Mouse (Mus musculus): ENCODE results near the gene Rab3a. TPM values are rescaled to one million over a fixed set of nuclear protein-coding genes. Genes with fewer than 3 reads are reported as not detected.
A peak's percentile ranks its signal among the peaks of the same experiment; 100 is the strongest.

Gene Rab3a
- total and polyA plus RNA-seq, 3 experiments, result 46.5 to 89.1 (median 48.0) TPM

DNA sequence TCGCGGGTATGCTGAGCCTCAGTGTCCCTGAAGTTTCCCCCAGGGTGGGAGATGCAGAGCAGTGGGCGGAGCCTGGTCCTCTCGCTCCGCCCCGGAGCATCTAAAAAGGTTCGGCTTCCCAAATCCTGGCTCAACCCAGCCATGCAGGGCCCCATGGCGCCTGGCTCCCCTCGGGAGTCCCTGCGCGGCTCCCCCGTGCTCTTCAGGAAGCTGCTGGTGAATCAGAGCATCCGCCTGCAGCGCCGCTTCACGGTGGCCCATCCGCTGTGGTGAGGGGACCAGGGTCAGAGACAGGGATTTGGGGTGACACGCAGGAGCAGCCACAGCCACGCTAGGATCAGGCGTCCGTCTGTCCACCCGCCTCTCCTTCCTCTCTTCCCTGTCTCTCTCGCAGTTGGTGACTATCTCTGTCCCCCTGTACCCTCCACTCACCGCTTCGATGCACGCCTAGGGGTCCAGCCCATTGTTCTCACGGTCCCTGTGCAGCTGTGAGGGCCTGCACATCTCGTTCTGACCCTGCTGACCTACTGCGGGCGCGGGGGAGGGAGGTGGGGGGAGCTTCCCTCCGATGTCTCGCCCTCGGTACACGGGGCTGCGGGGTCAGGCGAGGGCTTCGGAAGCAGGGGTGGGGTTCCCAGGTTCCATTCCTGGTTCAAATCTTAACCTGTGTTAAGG, 11.4 kb upstream of the Rab3a start:
- H3K27me3 ChIP-seq (ENCODE audit: control insufficient read depth, insufficient read depth, low read length), result no peaks in the 10 kb centered on the region
- H3K9ac ChIP-seq (ENCODE audit: low read depth, low read length), result peak overlapping the region; percentile 68
- peaks cover 11% of the 10 kb centered on the region for H3K4me1 ChIP-seq (ENCODE audit: control insufficient read depth, insufficient read depth, low read length)
- TF ChIP-seq POLR2A (IDR thresholded peaks at IDR 0.05; ENCODE audit: insufficient read depth, low read depth, low read length) (peak; percentile 71), CTCF (IDR thresholded peaks at IDR 0.05) (no peak), EP300 (IDR thresholded peaks at IDR 0.05; ENCODE audit: insufficient read depth, low read depth, low read length) (no peak; the same call in none of the 2 replicates)
- peak overlapping the region; percentile 57 for H3K4me3 ChIP-seq
- H3K79me2 ChIP-seq (replicated peaks; ENCODE audit: control insufficient read depth, insufficient read depth, low read length), result no peaks in the 10 kb centered on the region
- 21% methylated on average over 38 of the region's 38 CpGs for WGBS
- H3K27ac ChIP-seq, result peak overlapping the region; percentile 87
- peak; percentile 60 to 68 for DNase-seq
- intact Hi-C loops (cut with DNase I), result no loop called here
- no peaks in the 10 kb centered on the region for H3K36me3 ChIP-seq (ENCODE audit: control insufficient read depth, insufficient read depth, low read length)

- no peaks in the 10 kb centered on the region for H3K79me2 ChIP-seq (replicated peaks; ENCODE audit: control insufficient read depth, insufficient read depth, low read length)
- peak; percentile 80 to 86 for DNase-seq
- peaks cover 11% of the 10 kb centered on the region for H3K4me1 ChIP-seq (ENCODE audit: control insufficient read depth, insufficient read depth, low read length)
- 4% methylated on average over 48 of the region's 48 CpGs for WGBS
- H3K4me3 ChIP-seq, result peak overlapping the region; percentile 57
- peak overlapping the region; percentile 87 for H3K27ac ChIP-seq
- H3K9ac ChIP-seq (ENCODE audit: low read depth, low read length), result peak overlapping the region; percentile 68
- peak; percentile 81 for TF ChIP-seq POLR2A (IDR thresholded peaks at IDR 0.05; ENCODE audit: insufficient read depth, low read depth, low read length)
- TF ChIP-seq EP300 (IDR thresholded peaks at IDR 0.05; ENCODE audit: insufficient read depth, low read depth, low read length), result peak; percentile 68; the same call in 1 of the 2 replicates
- peak; percentile 43 for TF ChIP-seq CTCF (IDR thresholded peaks at IDR 0.05)
- no peaks in the 10 kb centered on the region for H3K36me3 ChIP-seq (ENCODE audit: control insufficient read depth, insufficient read depth, low read length)
- H3K27me3 ChIP-seq (ENCODE audit: control insufficient read depth, insufficient read depth, low read length), result no peaks in the 10 kb centered on the region
- intact Hi-C loops (cut with DNase I), result no loop called here
These were observed 10.6 kb upstream of the Rab3a start for GRCm38 (mm10) chr8:70743656-70744590.

- H3K9ac ChIP-seq (ENCODE audit: low read depth, low read length), result no peak overlapping the region
- H3K79me2 ChIP-seq (replicated peaks; ENCODE audit: control insufficient read depth, insufficient read depth, low read length), result no peaks in the 10 kb centered on the region
- H3K27me3 ChIP-seq (ENCODE audit: control insufficient read depth, insufficient read depth, low read length), result no peaks in the 10 kb centered on the region
- TF ChIP-seq EP300 (IDR thresholded peaks at IDR 0.05; ENCODE audit: insufficient read depth, low read depth, low read length), result no peak
- TF ChIP-seq POLR2A (IDR thresholded peaks at IDR 0.05; ENCODE audit: insufficient read depth, low read depth, low read length), result no peak
- TF ChIP-seq CTCF (IDR thresholded peaks at IDR 0.05), result no peak
- DNase-seq, result peak in 1 of 2 experiments; percentile 28
- 50% methylated on average over 11 of the region's 11 CpGs for WGBS
- intact Hi-C loops (cut with DNase I), result no loop called here
- peak overlapping the region; percentile 87; the same call in 1 of the 2 replicates for H3K27ac ChIP-seq
- H3K4me3 ChIP-seq, result no peak overlapping the region
- H3K36me3 ChIP-seq (ENCODE audit: control insufficient read depth, insufficient read depth, low read length), result no peaks in the 10 kb centered on the region
- peaks cover 11% of the 10 kb centered on the region for H3K4me1 ChIP-seq (ENCODE audit: control insufficient read depth, insufficient read depth, low read length)
These were observed 9.7 kb upstream of the Rab3a start for GRCm38 (mm10) chr8:70744806-70745205.

DNA sequence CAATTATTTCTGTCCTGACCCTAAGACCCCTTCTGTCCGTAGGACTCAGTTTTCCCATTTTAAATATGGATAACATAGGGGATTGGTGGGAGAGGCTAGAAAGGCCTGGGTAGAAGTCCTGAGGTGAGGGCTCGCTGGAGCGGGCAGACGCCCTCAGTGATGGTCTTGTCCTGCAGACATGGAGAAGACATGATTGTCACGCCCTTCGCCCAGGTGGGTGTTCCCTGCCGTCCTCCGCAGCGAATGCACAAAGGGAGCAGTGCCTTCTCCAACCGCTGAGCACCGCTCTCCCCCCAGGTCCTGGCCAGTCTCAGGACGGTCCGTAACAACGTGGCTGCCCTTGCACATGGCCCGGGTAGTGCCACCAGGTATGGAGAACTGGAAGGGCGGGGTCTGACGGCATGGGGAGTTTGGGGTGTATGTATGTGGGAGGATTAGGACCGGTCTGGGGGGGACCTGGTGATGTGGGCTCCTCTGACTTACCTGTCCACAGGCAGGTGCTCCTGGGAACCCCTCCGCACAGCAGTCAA, 8.7 kb upstream of the Rab3a start:
- no peak for DNase-seq
- no peaks in the 10 kb centered on the region for H3K79me2 ChIP-seq (replicated peaks; ENCODE audit: control insufficient read depth, insufficient read depth, low read length)
- H3K27me3 ChIP-seq (ENCODE audit: control insufficient read depth, insufficient read depth, low read length), result no peaks in the 10 kb centered on the region
- no peak overlapping the region for H3K9ac ChIP-seq (ENCODE audit: low read depth, low read length)
- no peaks in the 10 kb centered on the region for H3K36me3 ChIP-seq (ENCODE audit: control insufficient read depth, insufficient read depth, low read length)
- 81% methylated on average over 19 of the region's 19 CpGs for WGBS
- H3K4me1 ChIP-seq (ENCODE audit: control insufficient read depth, insufficient read depth, low read length), result peaks cover 11% of the 10 kb centered on the region
- H3K27ac ChIP-seq, result no peak overlapping the region
- TF ChIP-seq EP300 (IDR thresholded peaks at IDR 0.05; ENCODE audit: insufficient read depth, low read depth, low read length), result no peak
- TF ChIP-seq CTCF (IDR thresholded peaks at IDR 0.05), result no peak
- TF ChIP-seq POLR2A (IDR thresholded peaks at IDR 0.05; ENCODE audit: insufficient read depth, low read depth, low read length), result no peak
- intact Hi-C loops (cut with DNase I), result no loop called here
- no peak overlapping the region for H3K4me3 ChIP-seq

GRCm38 (mm10) chr8:70746676-70747075, 7.8 kb upstream of the Rab3a start:
- H3K4me3 ChIP-seq, result no peak overlapping the region
- no peaks in the 10 kb centered on the region for H3K79me2 ChIP-seq (replicated peaks; ENCODE audit: control insufficient read depth, insufficient read depth, low read length)
- intact Hi-C loops (cut with DNase I), result no loop called here
- WGBS, result 82% methylated on average over 9 of the region's 9 CpGs
- H3K9ac ChIP-seq (ENCODE audit: low read depth, low read length), result no peak overlapping the region
- H3K27me3 ChIP-seq (ENCODE audit: control insufficient read depth, insufficient read depth, low read length), result no peaks in the 10 kb centered on the region
- no peak for DNase-seq
- H3K27ac ChIP-seq, result no peak overlapping the region
- H3K4me1 ChIP-seq (ENCODE audit: control insufficient read depth, insufficient read depth, low read length), result peaks cover 9% of the 10 kb centered on the region
- TF ChIP-seq CTCF (IDR thresholded peaks at IDR 0.05) (no peak), EP300 (IDR thresholded peaks at IDR 0.05; ENCODE audit: insufficient read depth, low read depth, low read length) (no peak), POLR2A (IDR thresholded peaks at IDR 0.05; ENCODE audit: insufficient read depth, low read depth, low read length) (no peak)
- H3K36me3 ChIP-seq (ENCODE audit: control insufficient read depth, insufficient read depth, low read length), result no peaks in the 10 kb centered on the region
